Mouse (Mus musculus): ENCODE results near the gene Olfr1385. TPM values are rescaled to one million over a fixed set of nuclear protein-coding genes. Genes with fewer than 3 reads are reported as not detected.
"Not testable (repeated sequence)": the region's sequence is repeated elsewhere in the genome, so short reads cannot be mapped to it uniquely, and the experiment has no call there.

The Olfr1385 gene
- total RNA-seq (2021), result not detected
- long read RNA-seq, experiment 1, result 0 reads
- long read RNA-seq, experiment 2, result 0 reads

- not testable (repeated sequence) for DNase-seq
Measured at GRCm38 (mm10) chr11:49488770-49489169, at the start of gene Olfr1385. Olfr1385 (plus strand) TSS chr11:49489070.

- no peak for DNase-seq
Measured at GRCm38 (mm10) chr11:49455043-49455442, 33.8 kb upstream of the Olfr1385 start, which contains the start of gene Olfr1387. Olfr1387 (plus strand) TSS chr11:49455343.

- DNase-seq, result not testable (repeated sequence)
Measured at GRCm38 (mm10) chr11:49464746-49465145, 24.1 kb upstream of the Olfr1385 start, which contains the start of gene Olfr1386. Olfr1386 (plus strand) TSS chr11:49465046.

- DNase-seq, result no peak
Measured at GRCm38 (mm10) chr11:49485973-49486372, 2.9 kb upstream of the Olfr1385 start.

GRCm38 (mm10) chr11:49518086-49518485 is 29.2 kb downstream of the Olfr1385 start:
- no peak for DNase-seq

GRCm38 (mm10) chr11:49519348-49519747 is 30.5 kb downstream of the Olfr1385 start, which contains the start of gene Olfr1383:
Olfr1383 (plus strand) TSS chr11:49519648.
- no peak for DNase-seq

- DNase-seq, result no peak
Measured at GRCm38 (mm10) chr11:49527947-49528346, 39.1 kb downstream of the Olfr1385 start, which contains the start of gene Olfr1382. Olfr1382 (plus strand) TSS chr11:49528247.

GRCm38 (mm10) chr11:49532761-49533160 is 43.9 kb downstream of the Olfr1385 start:
- DNase-seq, result no peak

GRCm38 (mm10) chr11:49536631-49537030 is 47.8 kb downstream of the Olfr1385 start:
- DNase-seq, result not testable (repeated sequence)

- DNase-seq, result not testable (repeated sequence)
Measured at GRCm38 (mm10) chr11:49543149-49543548, 54.3 kb downstream of the Olfr1385 start, which contains the start of gene Olfr1381. Olfr1381 (plus strand) TSS chr11:49543449.

Other genes with a start within 250 kb of the Olfr1385 start
- gene Mgat1, start 244.9 kb upstream of the Olfr1385 start, total RNA-seq (2021), result 10 to 100 TPM; 33.7 to 33.9 TPM
- gene Olfr1393, start 210.8 kb upstream of the Olfr1385 start, total RNA-seq (2021), result under 1 TPM in 1 of 2 experiments, not detected in 1; 0.08 TPM
- not detected for gene Olfr1392, start 203.8 kb upstream of the Olfr1385 start, total RNA-seq (2021)
- not detected for gene Olfr10, start 184.3 kb upstream of the Olfr1385 start, total RNA-seq (2021)
- not detected for gene Olfr1391, start 166.3 kb upstream of the Olfr1385 start, total RNA-seq (2021)
- gene Olfr1390, start 153.9 kb upstream of the Olfr1385 start, total RNA-seq (2021), result not detected
- gene Olfr1389, start 66.0 kb upstream of the Olfr1385 start, total RNA-seq (2021), result not detected
- gene Olfr1388, start 52.4 kb upstream of the Olfr1385 start, total RNA-seq (2021), result under 1 TPM in 1 of 2 experiments, not detected in 1; 0.08 TPM
- not detected for gene Olfr1387, start 33.7 kb upstream of the Olfr1385 start, total RNA-seq (2021)
- not detected for gene Olfr1386, start 24.0 kb upstream of the Olfr1385 start, total RNA-seq (2021)
- gene Olfr1384, start 17.7 kb downstream of the Olfr1385 start, total RNA-seq (2021), result not detected
- under 1 TPM in 1 of 2 experiments, not detected in 1; 0.29 TPM for gene Olfr1383, start 30.6 kb downstream of the Olfr1385 start, total RNA-seq (2021)
- gene Olfr1382, start 39.2 kb downstream of the Olfr1385 start, total RNA-seq (2021), result not detected
- not detected for gene Olfr1381, start 54.4 kb downstream of the Olfr1385 start, total RNA-seq (2021)
- not detected for gene Olfr1380, start 67.8 kb downstream of the Olfr1385 start, total RNA-seq (2021)
- gene Flt4, start 120.2 kb downstream of the Olfr1385 start, total RNA-seq (2021), result 1 to 10 TPM; 2.9 to 3.2 TPM
- not detected for gene Scgb3a1, start 174.5 kb downstream of the Olfr1385 start, total RNA-seq (2021)
- gene Cnot6, start 223.7 kb downstream of the Olfr1385 start, total RNA-seq (2021), result 10 to 100 TPM; 12.7 to 13.5 TPM

Data from gastrocnemius, postnatal 25 days (tissue).